Mouse (Mus musculus) spleen, adult 18-20 months (tissue): ENCODE data around the gene Gm3327.
"Not testable (repeated sequence)": the region's sequence is repeated elsewhere in the genome, so short reads cannot be mapped to it uniquely, and the experiment has no call there.

Experiments
- DNase-seq, 2 experiments: peaks; one replicate each; pipeline ENCODE4 v3.0.0; 2022; ENCODE audit warnings: mixed read lengths in 2 of 2

The Gm3327 gene

DNA sequence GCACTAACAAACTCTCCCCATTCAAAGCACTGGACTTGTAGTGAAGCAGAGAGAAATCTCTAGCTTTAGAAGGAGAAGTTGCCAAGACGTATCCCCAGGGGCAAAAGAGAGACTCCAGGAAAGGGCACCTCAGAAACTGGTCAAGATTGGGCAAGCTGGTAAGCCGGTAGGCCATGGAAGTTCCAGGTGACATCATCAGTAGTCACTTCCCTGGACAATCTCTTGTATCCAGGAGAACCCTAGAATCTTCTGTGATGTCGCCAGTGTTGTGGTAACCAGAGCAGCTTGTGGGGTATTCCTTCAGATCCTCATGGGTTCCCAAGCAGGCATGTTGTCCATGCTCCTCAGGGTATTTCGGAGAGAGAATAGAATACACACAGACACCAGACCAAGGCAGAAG, at the start of gene Gm3327:
TSS of gene Gm3327 (plus strand) at position 301 of the 400 bp plus-strand sequence.
- not testable (repeated sequence) for DNase-seq

DNA sequence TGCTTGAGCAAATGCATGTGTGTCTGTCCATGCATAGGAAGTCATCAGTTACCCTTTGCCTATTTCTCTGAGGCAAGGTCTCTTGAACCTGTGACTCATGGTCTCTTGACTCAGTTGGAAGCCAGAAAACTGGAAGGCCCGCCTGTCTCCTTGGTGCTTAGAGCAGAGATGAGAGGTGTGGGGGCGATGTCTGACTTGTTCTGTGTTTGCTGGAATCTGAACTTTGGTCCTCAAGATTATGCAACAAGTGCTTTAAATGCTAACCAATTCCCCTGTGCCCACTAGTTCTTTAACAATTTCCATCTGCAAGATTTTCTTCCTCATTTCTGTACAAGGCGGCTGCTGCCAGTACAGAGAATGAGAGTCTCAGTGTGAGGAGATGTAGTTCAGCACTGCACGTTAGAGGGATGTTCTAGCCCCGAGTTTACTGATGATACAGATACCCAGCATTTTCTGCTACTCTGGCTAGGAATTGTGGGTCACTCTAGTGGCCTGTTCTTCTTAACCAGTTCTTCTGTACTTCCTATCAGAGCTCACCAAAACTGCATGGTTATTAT, 45.8 kb upstream of the Gm3327 start:
- DNase-seq = not testable (repeated sequence)

DNA sequence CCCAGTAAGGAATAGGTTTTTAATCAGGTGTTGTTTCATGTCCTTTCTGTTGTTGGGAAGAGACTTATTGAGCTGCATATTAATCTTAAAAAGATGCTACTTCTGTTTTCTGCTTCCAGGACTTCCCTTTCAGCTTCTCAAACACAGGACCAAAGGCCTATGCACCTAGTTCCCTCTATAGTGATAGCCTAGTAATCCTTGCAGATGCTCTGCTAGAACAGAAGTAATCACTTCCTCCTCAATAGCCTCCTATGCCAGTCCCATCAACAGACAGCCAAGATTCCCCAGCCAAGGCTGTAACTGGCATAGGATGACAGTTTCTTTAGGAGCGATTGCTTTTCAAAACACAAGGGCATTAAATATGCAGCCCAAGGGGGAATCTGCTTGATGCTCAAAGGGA, 37.1 kb upstream of the Gm3327 start:
- not testable (repeated sequence) for DNase-seq

DNA sequence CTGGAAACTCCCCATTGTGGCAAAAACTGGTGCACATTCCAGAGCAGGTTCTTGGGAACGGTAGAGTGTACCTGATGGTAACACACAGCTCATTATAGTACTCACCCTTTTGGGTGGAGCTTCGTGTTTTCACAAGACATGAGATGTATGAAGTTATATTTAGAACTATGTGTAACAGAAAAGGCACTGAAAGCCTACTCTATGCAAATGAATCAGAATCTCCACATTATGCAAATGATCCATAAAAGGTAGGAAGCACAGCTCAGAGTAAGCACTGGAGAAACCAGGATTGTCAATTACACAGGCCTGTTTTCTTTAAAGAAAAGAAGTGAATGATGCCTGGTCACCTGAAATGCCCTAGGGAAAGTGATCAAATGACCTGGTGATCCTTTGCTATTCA, 36.1 kb upstream of the Gm3327 start:
- not testable (repeated sequence) for DNase-seq

DNA sequence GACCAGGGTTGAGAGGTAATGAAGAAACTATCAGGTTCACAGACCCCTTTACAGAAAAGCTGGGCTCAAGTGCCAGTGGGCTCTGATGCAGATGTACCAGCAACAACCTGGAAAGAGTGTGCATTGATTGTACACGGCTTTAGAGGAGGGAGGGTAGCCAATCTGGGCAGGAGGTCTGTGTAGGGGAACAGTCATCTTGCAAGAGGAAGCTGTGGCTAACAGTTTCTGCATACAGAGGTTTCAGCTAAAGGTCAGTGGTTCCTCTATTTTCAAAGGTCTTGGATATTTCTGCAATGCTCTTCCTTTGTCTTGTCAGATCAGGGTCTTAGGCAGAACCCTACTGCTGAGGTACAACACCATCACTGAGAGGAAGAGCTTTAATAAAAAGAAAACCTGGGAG, 32.1 kb upstream of the Gm3327 start:
- not testable (repeated sequence) for DNase-seq

DNA sequence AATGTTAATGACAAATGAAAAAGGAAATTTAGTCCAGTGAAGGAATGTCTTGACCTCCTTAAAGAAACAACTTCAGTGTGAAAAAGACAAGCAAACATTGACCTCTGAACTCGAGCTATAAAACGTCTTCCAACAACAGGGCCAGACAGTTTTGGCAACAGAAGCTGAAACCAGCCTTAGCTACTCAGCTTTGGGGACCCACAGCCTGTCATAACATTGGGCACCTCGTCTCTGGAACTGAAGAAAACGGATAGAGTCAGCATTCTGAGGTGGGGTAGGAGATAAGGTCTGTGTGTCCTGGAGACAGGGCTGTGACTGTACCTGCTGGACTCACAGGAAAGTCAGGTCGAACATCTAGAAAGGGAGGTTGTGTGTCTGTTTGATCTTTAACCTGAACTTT, 29.2 kb upstream of the Gm3327 start:
- DNase-seq = not testable (repeated sequence)

DNA sequence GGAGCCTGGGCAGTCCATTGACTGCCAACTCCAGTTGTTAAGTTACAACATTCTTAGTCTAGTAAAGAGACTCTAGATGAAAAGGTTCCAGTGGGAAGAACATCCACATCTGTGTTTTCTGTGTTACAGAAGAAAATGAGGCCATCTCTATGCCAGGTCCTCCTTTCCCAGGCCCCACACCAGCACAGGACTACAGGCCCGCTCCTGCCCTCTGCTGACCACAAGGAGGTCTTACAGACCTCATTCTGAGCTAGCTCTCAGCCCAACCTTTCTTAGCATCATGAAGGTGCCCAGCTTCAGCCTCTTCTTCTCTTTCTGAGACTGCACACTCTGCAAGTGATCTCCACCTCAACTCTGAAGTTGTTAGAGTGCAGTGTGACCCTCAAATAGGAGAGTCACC, 23.6 kb upstream of the Gm3327 start:
- not testable (repeated sequence) for DNase-seq

DNA sequence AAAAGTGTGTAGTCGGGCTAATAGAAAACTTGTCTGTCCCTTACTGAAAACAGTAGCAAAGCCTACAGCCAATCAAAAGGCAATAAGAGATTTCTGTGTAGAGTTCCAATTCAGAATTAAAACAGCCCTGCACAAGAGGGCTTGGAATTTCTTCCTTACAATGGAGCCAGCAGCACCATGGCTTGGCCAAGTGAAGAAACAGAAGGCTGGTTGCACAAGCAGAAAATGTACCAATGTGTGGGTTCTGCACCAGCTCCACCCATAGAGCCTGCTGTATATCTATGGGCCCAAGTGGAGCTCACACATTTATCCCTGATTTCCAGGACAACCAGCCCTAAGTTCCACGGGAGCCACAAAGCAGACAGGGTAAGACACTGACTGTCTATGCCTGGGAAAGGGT, 21.3 kb upstream of the Gm3327 start, which contains the start of gene Ear2:
TSS of gene Ear2 (plus strand) at position 301 of the 400 bp plus-strand sequence.
- DNase-seq = not testable (repeated sequence)

DNA sequence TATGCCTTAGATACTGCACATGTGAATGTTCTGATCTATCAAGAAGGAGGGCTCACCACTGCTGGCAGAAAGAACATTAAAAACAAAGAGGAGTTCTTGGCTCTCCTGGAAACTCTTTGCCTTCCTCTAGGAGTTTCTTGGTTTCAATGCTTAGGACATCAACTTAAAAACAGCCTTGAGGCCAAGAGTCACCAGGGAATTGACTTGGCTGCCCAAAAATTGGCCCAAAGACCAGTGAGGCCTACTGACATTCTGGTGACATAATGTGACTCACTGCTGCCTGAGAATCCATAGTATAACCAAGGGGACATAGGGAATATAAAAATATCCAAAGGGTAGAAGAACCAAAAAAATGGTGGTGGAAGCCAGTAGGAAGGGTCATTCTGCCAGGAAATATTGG, 12.7 kb upstream of the Gm3327 start:
- no peak for DNase-seq
